Mouse (Mus musculus): Measurements from ENCODE around the gene Gm45837.
"Not testable (repeated sequence)": the region's sequence is repeated elsewhere in the genome, so short reads cannot be mapped to it uniquely, and the experiment has no call there.

Gm45837 gene

GRCm38 (mm10) chr7:101550686-101551485, 140.2 kb downstream of the Gm45837 start:
- no peak for DNase-seq (ENCODE audit: low spot score in 2 of 2)

GRCm38 (mm10) chr7:101551530-101551929, 140.8 kb downstream of the Gm45837 start:
- no peak for DNase-seq (ENCODE audit: low spot score in 2 of 2)

GRCm38 (mm10) chr7:101555473-101555872, 144.8 kb downstream of the Gm45837 start:
- not testable (repeated sequence) for DNase-seq (ENCODE audit: low spot score in 2 of 2)

- no peak for DNase-seq (ENCODE audit: low spot score in 2 of 2)
Observed at GRCm38 (mm10) chr7:101557391-101557790, 146.7 kb downstream of the Gm45837 start.

GRCm38 (mm10) chr7:101559393-101559792, 148.7 kb downstream of the Gm45837 start:
- DNase-seq (ENCODE audit: low spot score in 2 of 2), result not testable (repeated sequence)
